10 mouse cellular contexts compared by ENCODE assay signal in genomic region chr7:90146321-90146720, GRCm38 (mm10). TPM values are rescaled to one million over a fixed set of nuclear protein-coding genes. Genes with fewer than 3 reads are reported as not detected.
DNase-seq lines count a peak whose midpoint lies in the region; ATAC-seq and TF ChIP-seq lines count a peak whose summit lies in the region.
"Had no signal": no experiment of that assay in that cellular context is flagged by ENCODE, and none has a peak within 500 bp of the region (broad histone marks: within the 10 kb centered on the region; RNA-seq: fewer than 3 reads in every experiment).

No protein-coding gene starts in this region.

- no peaks in the 10 kb centered on the region for H3K9me3 ChIP-seq in stomach, embryonic 14.5 days (ENCODE audit: control insufficient read depth, low read depth, low read length)

- no peak overlapping the region for H3K4me3 ChIP-seq in layer of hippocampus, adult 2 months
- H3K4me3 ChIP-seq in stomach, embryonic 14.5 days (ENCODE audit: low read depth, low read length): no peak overlapping the region

- no peak overlapping the region for H3K9ac ChIP-seq in stomach, embryonic 14.5 days (replicated peaks; ENCODE audit: low read depth, low read length)

- peak overlapping the region; percentile 13; the same call in 1 of the 2 replicates for H3K4me2 ChIP-seq in stomach, embryonic 14.5 days (replicated peaks; ENCODE audit: low read depth, low read length)

- intact Hi-C loops in left cerebral cortex, postnatal 14 days (cut with DNase I): no loop called here

- H3K4me1 ChIP-seq in stomach, embryonic 14.5 days (ENCODE audit: control insufficient read depth, insufficient read depth, low read length): peaks cover 21% of the 10 kb centered on the region

- 19% methylated on average over 1 of the region's 1 CpGs for WGBS in stomach, embryonic 14.5 days

- H3K36me3 ChIP-seq in stomach, embryonic 14.5 days (ENCODE audit: control insufficient read depth, insufficient read depth, low read length): no peaks in the 10 kb centered on the region

- TF ChIP-seq CTCF in layer of hippocampus, adult 2 months (conservative IDR thresholded peaks at IDR 0.05): no peak

- peak; percentile 60; the same call in 1 of the 2 replicates for ATAC-seq in stomach, embryonic 14.5 days (ENCODE audit: insufficient number of reproducible peaks, insufficient read depth, low FRiP score, low read depth)

- DNase-seq in layer of hippocampus, adult 2 months (ENCODE audit: low spot score in 2 of 2): no peak
- no peak for DNase-seq in layer of hippocampus, adult 18-20 months (ENCODE audit: low spot score in 2 of 2)
- DNase-seq in adipocyte (ENCODE audit: low spot score): peak; percentile 30
- DNase-seq in induced T-regulatory cell, adult 2 months (ENCODE audit: low read depth): peak; percentile 63
- no peak for DNase-seq in cerebellum, postnatal 14 days
- no peak for DNase-seq in left cerebral cortex, postnatal 14 days (ENCODE audit: low spot score in 2 of 2)
- no peak for DNase-seq in cerebellum, postnatal 25 days
- DNase-seq: adrenal gland, adult 8-10 months; spleen, adult 18-20 months had no signal

- no peaks in the 10 kb centered on the region for H3K27me3 ChIP-seq in stomach, embryonic 14.5 days (ENCODE audit: control insufficient read depth, insufficient read depth, low read length)

- peak overlapping the region; percentile 28; the same call in 1 of the 2 replicates for H3K27ac ChIP-seq in layer of hippocampus, adult 2 months
- H3K27ac ChIP-seq in stomach, embryonic 14.5 days (ENCODE audit: low read length): no peak overlapping the region

RNA-seq across cellular contexts. Expression of gene Picalm, which starts 16.3 kb away (rescaled TPM):
- total RNA-seq in layer of hippocampus, adult 2 months (2021): 100 to 1,000 TPM; 143 to 151 TPM
- total RNA-seq in layer of hippocampus, adult 18-20 months (2021): 100 to 1,000 TPM; 144 to 155 TPM
- 74.5 and 77.1 TPM in 2 replicates for polyA plus RNA-seq in stomach, embryonic 14.5 days (2014; fragmentation: Nextera tagmentation; extraction: Ambion mirVana)
- total RNA-seq in left cerebral cortex, postnatal 14 days (2021): 100 to 1,000 TPM; 152 to 155 TPM

Comparison
In these comparisons a context has a peak if more than half of its experiments do, and no peak if none do; other contexts are left out.
1. DNase-seq: peak in adipocyte (single experiment) and induced T-regulatory cell, adult 2 months (single experiment); none in layer of hippocampus, adult 2 months (0 of 2), layer of hippocampus, adult 18-20 months (0 of 2), cerebellum, postnatal 14 days (0 of 2), left cerebral cortex, postnatal 14 days (0 of 2) and cerebellum, postnatal 25 days (0 of 2).